Mouse (Mus musculus) myocyte (in vitro differentiated cells): ENCODE data around the gene Dhcr24.

Experiments
- E2F4 ChIP-seq: IDR thresholded peaks from one replicate; pipeline ENCODE4 v1.6.1; 2011; ENCODE audit warnings: mild to moderate bottlenecking, control low read depth, moderate library complexity; ENCODE audit not compliant: insufficient read depth
- MAX ChIP-seq: IDR thresholded peaks from one replicate; pipeline ENCODE4 v1.6.1; 2011; ENCODE audit warnings: low read depth, mild to moderate bottlenecking, control low read depth
- MYOD1 ChIP-seq, 3 experiments: IDR thresholded peaks; one replicate each; pipeline ENCODE4 v1.6.1; 2011; ENCODE audit warnings: control low read depth in 2 of 3, low read depth in 2 of 3, mild to moderate bottlenecking in 2 of 3, moderate library complexity in 1 of 3; ENCODE audit not compliant: insufficient read length in 2 of 3, control insufficient read depth in 1 of 3
- POLR2A ChIP-seq: IDR thresholded peaks from one replicate; pipeline ENCODE4 v1.6.1; 2011; ENCODE audit warnings: low read depth, mild to moderate bottlenecking, control low read depth, moderate library complexity; ENCODE audit not compliant: insufficient read length
- REST ChIP-seq: IDR thresholded peaks from one replicate; pipeline ENCODE4 v1.6.1; 2011; ENCODE audit warnings: mild to moderate bottlenecking, control low read depth, moderate library complexity; ENCODE audit not compliant: insufficient read depth, insufficient read length
- SRF ChIP-seq: IDR thresholded peaks from one replicate; pipeline ENCODE4 v1.6.1; 2011; ENCODE audit warnings: low read depth; ENCODE audit not compliant: control insufficient read depth, insufficient read length
- USF1 ChIP-seq: IDR thresholded peaks from one replicate; pipeline ENCODE4 v1.6.1; 2011; ENCODE audit warnings: low read depth, mild to moderate bottlenecking, control low read depth, moderate library complexity

DNA sequence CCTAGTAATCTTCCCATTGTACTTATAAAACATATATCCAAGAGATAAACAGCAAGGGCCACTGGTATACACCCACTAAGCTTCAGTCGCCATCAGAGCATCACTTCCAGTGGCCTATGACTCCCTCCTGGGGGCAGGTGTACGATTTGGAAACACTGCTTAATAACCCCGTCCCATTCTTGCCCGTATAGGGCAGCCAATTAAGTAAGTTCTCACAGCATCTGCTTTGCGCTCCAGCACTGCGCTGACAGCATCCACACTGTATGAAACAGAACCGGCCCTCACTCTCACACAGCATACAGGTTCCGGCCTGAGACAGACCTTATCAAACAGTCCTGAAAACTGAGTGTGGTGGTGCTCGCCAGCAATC is 30.7 kb upstream of the Dhcr24 start:
- TF ChIP-seq POLR2A (no peak), USF1 (no peak), SRF (no peak), E2F4 (no peak), MAX (no peak), MYOD1 (IDR thresholded peaks at IDR 0.05; ENCODE audit: control insufficient read depth in 1 of 3, insufficient read length in 2 of 3, low read depth in 2 of 3) (no peak), REST (no peak)
